Mouse (Mus musculus): ENCODE measurements around the gene Lamtor3.
A peak's percentile ranks its signal among the peaks of the same experiment; 100 is the strongest.
"Not testable (repeated sequence)": the region's sequence is repeated elsewhere in the genome, so short reads cannot be mapped to it uniquely, and the experiment has no call there.

The Lamtor3 gene

GRCm38 (mm10) chr3:137935570-137936525 lies 17.5 kb downstream of the Lamtor3 start:
- no peak for DNase-seq (ENCODE audit: low spot score in 2 of 2)

GRCm38 (mm10) chr3:137936541-137936940 lies 18.2 kb downstream of the Lamtor3 start:
- DNase-seq (ENCODE audit: low spot score in 2 of 2), result no peak

GRCm38 (mm10) chr3:137938608-137939007 lies 20.3 kb downstream of the Lamtor3 start:
- peak in 1 of 2 experiments; percentile 31 for DNase-seq (ENCODE audit: low spot score in 2 of 2)

GRCm38 (mm10) chr3:137940757-137941156 lies 22.5 kb downstream of the Lamtor3 start:
- DNase-seq (ENCODE audit: low spot score in 2 of 2), result peak; percentile 15 to 44

GRCm38 (mm10) chr3:137941555-137941954 lies 23.2 kb downstream of the Lamtor3 start:
- DNase-seq (ENCODE audit: low spot score in 2 of 2), result no peak

GRCm38 (mm10) chr3:137942098-137942622 lies 23.9 kb downstream of the Lamtor3 start:
- no peak for DNase-seq (ENCODE audit: low spot score in 2 of 2)

GRCm38 (mm10) chr3:137943737-137944154 lies 25.4 kb downstream of the Lamtor3 start:
- no peak for DNase-seq (ENCODE audit: low spot score in 2 of 2)

- DNase-seq (ENCODE audit: low spot score in 2 of 2), result no peak
Observed at GRCm38 (mm10) chr3:137946827-137947226, 28.5 kb downstream of the Lamtor3 start.

- no peak for DNase-seq (ENCODE audit: low spot score in 2 of 2)
Observed at GRCm38 (mm10) chr3:137947525-137947924, 29.2 kb downstream of the Lamtor3 start.

GRCm38 (mm10) chr3:137950191-137950885 lies 32.0 kb downstream of the Lamtor3 start:
- no peak for DNase-seq (ENCODE audit: low spot score in 2 of 2)

- not testable (repeated sequence) for DNase-seq (ENCODE audit: low spot score in 2 of 2)
Observed at GRCm38 (mm10) chr3:137951302-137951701, 33.0 kb downstream of the Lamtor3 start.

- DNase-seq (ENCODE audit: low spot score in 2 of 2), result no peak
Observed at GRCm38 (mm10) chr3:137951819-137952218, 33.5 kb downstream of the Lamtor3 start.

- peak in 1 of 2 experiments; percentile 66 for DNase-seq (ENCODE audit: low spot score in 2 of 2)
Observed at GRCm38 (mm10) chr3:137952225-137952913, 34.1 kb downstream of the Lamtor3 start.

GRCm38 (mm10) chr3:137952914-137953880 lies 34.9 kb downstream of the Lamtor3 start:
- no peak for DNase-seq (ENCODE audit: low spot score in 2 of 2)

- no peak for DNase-seq (ENCODE audit: low spot score in 2 of 2)
Observed at GRCm38 (mm10) chr3:137954256-137954916, 36.1 kb downstream of the Lamtor3 start.

- DNase-seq (ENCODE audit: low spot score in 2 of 2), result no peak
Observed at GRCm38 (mm10) chr3:137955560-137956081, 37.3 kb downstream of the Lamtor3 start.

- DNase-seq (ENCODE audit: low spot score in 2 of 2), result no peak
Observed at GRCm38 (mm10) chr3:137957864-137958263, 39.6 kb downstream of the Lamtor3 start.

- DNase-seq (ENCODE audit: low spot score in 2 of 2), result no peak
Observed at GRCm38 (mm10) chr3:137958352-137958751, 40.0 kb downstream of the Lamtor3 start.

GRCm38 (mm10) chr3:137959456-137959855 lies 41.1 kb downstream of the Lamtor3 start:
- no peak for DNase-seq (ENCODE audit: low spot score in 2 of 2)

All from urinary bladder, postnatal 36 days (tissue).